Mouse (Mus musculus) olfactory bulb, adult 2 months (tissue): ENCODE measurements at regions not wholly inside any gene's neighbourhood (a gene's known extent, or its start where the extent isn't known, plus 50 kb on each side); places are given as distances from the start of the nearest gene placed in this dataset.

Source experiments
- H3K27ac ChIP-seq: fragments of 200-500 bp; 2 replicates; pipeline ENCODE4 v1.5.1; 2012; ENCODE audit warnings: low read depth, low read length; ENCODE audit not compliant: insufficient read depth
- H3K4me1 ChIP-seq: fragments of 200-500 bp; 2 replicates; pipeline ENCODE4 v1.6.1; 2012; ENCODE audit warnings: low read length; ENCODE audit not compliant: control insufficient read depth, insufficient read depth
- H3K4me3 ChIP-seq: fragments of 200-500 bp; 2 replicates; pipeline ENCODE4 v1.5.1; 2012; ENCODE audit warnings: mild to moderate bottlenecking, low read depth, low read length, moderate library complexity; ENCODE audit not compliant: insufficient read depth
- CTCF ChIP-seq: fragments of 200-500 bp; IDR thresholded peaks from 2 replicates; pipeline ENCODE4 v1.5.1; 2012; ENCODE audit warnings: low read depth, mild to moderate bottlenecking, low read length, moderate library complexity; ENCODE audit not compliant: insufficient read depth
- POLR2A ChIP-seq: fragments of 200-500 bp; IDR thresholded peaks from 2 replicates; pipeline ENCODE4 v1.6.1; 2012; ENCODE audit warnings: mild to moderate bottlenecking, low read depth, low read length, moderate library complexity; ENCODE audit not compliant: insufficient read depth
- WGBS: fragments of 180-500 bp; shearing (Covaris S2); methylation state at CpG from one replicate; pipeline ENCODE4 v1.1.7; 2018; 5-methylcytosine and 5-hydroxymethylcytosine counted together

DNA sequence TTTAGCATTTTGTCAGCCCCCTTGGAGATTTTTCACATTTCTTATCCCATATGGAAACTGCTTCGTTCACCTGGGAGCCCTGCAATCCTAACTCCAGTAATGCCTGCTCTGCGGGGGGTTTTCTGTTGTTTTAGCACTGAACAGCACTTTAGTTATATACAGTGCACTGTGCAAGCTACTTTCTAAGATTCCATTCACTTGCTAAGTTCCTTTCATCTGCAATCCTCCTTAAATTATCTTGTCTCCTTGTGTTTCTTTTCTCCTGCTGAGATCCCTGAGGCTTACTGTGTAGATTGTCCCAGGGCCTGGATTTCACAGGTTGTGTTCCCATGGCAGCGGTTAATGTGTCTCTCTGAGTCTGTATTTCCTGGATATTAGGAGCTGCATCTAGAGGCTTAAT is 173.3 kb upstream of the Elac2 start:
- WGBS: 78% methylated on average over 3 of the region's 3 CpGs
- no peak overlapping the region for H3K4me3 ChIP-seq
- 0 out of 2 replicates have a peak, but pooled peaks cover 2% of the 10 kb centered on the region for H3K4me1 ChIP-seq
- TF ChIP-seq POLR2A (no peak), CTCF (no peak)
- H3K27ac ChIP-seq: no peak overlapping the region

DNA sequence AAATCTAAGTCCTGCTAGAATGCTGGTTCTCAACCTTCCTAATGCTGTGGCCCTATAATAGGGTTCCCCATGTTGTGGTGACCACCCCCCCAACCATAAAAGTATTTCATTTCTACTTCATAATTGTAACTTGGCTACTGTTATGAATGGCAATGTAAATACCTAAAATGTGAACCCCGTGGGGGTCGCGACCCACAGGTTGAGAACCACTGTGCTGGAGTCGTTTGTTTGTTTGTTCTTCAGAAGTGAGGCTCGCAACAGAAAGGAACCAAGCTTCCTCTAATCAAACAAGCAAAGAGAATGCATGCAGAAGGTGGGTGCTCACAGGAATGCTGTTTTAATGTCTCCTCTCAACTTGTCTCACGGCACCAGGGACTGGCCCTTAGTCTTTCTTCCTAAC is 166.4 kb upstream of the Elac2 start:
- Histone ChIP-seq H3K4me3 (no peak overlapping the region), H3K27ac (no peak overlapping the region), H3K4me1 (no peaks in the 10 kb centered on the region)
- no peak for TF ChIP-seq POLR2A
- TF ChIP-seq CTCF: no peak
- 90% methylated on average over 6 of the region's 6 CpGs for WGBS

DNA sequence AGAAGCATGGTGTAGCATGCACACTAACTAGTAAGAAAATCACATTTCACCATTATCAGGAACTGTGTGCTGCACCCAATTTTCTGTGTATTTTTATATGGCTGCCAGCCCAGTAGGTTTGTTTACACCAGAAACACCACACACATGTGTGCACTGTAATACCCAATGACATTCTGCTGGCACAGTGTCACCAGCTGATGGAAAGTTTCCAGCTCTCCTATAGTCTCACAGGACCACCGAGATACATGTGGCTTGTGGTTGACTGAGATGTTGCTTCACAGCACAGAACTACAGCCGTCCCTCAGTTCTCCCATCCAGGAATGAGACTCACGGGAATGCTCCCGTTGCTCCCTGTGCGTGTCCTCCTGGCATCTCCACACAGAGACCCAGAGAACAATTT is 149.4 kb upstream of the Elac2 start:
- no peak for TF ChIP-seq POLR2A
- H3K4me1 ChIP-seq: no peaks in the 10 kb centered on the region
- WGBS: 71% methylated on average over 5 of the region's 5 CpGs
- no peak overlapping the region for H3K4me3 ChIP-seq
- H3K27ac ChIP-seq: no peak overlapping the region

DNA sequence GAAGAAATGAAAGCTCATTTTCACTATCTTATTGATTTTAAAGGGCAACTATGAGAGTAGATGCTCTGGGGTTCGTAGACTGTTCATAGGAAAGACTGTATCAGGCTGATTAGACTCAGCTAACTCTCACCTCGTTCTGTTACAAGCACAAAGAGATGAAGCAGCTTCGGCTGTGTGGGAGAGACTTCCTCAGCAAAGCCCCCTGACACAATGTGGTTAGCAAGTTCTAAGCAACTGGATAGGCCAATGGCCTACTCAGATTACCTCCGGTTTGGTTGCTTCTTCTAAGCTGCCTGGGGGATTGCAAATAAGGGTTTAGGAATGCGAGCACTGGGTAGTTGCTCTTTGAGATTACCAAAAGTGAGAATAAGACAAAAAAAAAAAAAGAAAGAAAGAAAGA is 146.4 kb upstream of the Elac2 start:
- Histone ChIP-seq H3K27ac (no peak overlapping the region), H3K4me1 (no peaks in the 10 kb centered on the region), H3K4me3 (no peak overlapping the region)
- TF ChIP-seq POLR2A (no peak), CTCF (no peak)
- 59% methylated on average over 5 of the region's 5 CpGs for WGBS

GRCm38 (mm10) chr11:64833786-64834185 is 145.1 kb upstream of the Elac2 start:
- TF ChIP-seq POLR2A: no peak
- no peak for TF ChIP-seq CTCF
- H3K4me3 ChIP-seq: no peak overlapping the region
- H3K4me1 ChIP-seq: no peaks in the 10 kb centered on the region
- H3K27ac ChIP-seq: no peak overlapping the region
- WGBS: 87% methylated on average over 3 of the region's 3 CpGs

GRCm38 (mm10) chr11:64836771-64837170 is 142.1 kb upstream of the Elac2 start:
- WGBS: 86% methylated on average over 8 of the region's 8 CpGs

DNA sequence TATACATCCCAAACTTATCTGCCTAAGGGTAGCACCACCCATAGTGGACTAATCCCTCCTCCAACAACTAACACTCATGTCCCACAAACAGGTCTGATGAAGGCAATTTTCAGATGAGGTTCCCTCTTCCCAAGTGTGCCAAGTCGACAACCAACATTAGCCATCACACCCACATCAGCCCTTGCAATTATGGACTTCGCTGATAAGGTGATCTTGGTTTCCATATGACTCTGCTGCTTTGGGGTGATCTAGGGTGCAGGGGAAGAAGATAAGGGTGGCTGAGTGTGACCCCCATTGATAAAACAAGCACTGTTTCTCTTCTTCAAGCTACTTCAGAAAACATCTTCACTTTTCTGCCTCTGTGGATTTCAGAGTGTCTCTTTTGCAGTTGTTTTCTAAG is 137.7 kb upstream of the Elac2 start:
- TF ChIP-seq POLR2A: no peak
- Histone ChIP-seq H3K4me1 (no peaks in the 10 kb centered on the region), H3K27ac (no peak overlapping the region), H3K4me3 (no peak overlapping the region)
- whole genome bisulfite sequencing: 99% methylated on average over 2 of the region's 2 CpGs

More at GRCm38 (mm10) chr11:64836771-64837170, 142.1 kb upstream of the Elac2 start:
- H3K4me3 ChIP-seq: no peak overlapping the region
- no peaks in the 10 kb centered on the region for H3K4me1 ChIP-seq
- H3K27ac ChIP-seq: no peak overlapping the region
- TF ChIP-seq POLR2A (no peak), CTCF (no peak)

DNA sequence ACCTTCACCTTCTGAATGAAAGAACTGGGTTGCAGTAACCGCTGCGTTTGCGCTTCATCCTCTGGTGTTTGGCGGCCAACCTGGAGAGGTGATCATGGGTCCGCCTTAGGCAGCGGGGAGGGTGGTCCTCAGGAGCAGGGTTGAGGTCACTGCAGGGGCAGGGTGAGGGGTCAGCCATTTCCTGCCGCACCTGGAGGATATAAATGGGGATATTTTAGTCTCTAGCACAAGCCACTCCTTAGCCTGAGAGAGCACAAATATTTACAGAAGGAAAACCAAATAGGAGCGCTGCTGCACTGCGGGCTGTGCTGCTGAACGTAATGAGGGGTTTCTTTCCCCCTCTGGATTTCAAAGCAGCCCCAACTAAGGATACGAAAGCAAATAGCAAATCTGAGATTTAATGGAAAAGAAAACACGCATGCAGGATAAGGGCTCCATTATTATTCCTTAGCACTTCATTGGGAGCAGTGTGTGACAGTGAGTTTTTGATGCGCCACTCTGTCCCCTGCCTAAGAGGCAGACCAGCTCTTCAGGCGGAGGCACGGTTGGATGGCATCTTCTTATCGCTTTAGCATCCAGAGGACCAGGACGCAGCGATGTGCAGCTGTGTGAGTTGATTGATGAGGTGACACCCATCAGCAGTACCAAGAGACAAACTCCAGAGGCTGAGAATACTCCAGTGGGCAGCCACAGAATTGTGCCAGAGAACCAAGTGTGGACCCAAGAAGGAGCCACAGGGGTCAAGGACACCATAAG is 135.9 kb upstream of the Elac2 start:
- no peak overlapping the region for H3K4me3 ChIP-seq
- H3K4me1 ChIP-seq: no peaks in the 10 kb centered on the region
- H3K27ac ChIP-seq: no peak overlapping the region
- TF ChIP-seq POLR2A (no peak), CTCF (no peak)
- 79% methylated on average over 18 of the region's 18 CpGs for WGBS

DNA sequence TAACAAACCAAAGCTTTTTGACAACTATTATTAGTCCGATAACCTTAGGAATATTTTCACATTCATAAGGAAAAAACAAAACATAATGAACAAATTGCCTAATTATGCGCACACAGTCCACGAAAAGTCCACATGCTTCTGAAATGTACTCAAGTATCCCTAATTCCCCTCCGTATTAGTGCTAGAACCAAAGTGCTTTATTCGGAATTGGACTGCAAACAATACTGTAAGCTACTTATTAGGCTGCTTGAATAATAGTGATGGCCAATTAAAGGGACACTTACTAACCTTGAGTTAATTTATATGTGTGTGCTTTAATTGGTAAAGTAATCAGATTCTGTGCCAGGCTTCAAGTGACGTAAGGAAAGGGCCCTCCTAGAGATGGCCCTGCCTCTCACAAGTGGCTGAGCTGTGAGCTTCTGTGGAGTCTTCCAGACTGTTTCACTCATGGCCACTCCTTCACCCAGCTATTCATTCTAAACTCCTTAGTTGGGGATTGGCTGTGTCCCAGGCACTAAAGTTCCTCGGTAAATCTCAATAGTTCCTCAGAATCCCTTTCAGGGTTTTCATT is 132.2 kb upstream of the Elac2 start:
- H3K4me3 ChIP-seq: no peak overlapping the region
- H3K27ac ChIP-seq: no peak overlapping the region
- 49% methylated on average over 7 of the region's 7 CpGs for WGBS
- TF ChIP-seq POLR2A (no peak), CTCF (no peak)
- H3K4me1 ChIP-seq: no peaks in the 10 kb centered on the region

DNA sequence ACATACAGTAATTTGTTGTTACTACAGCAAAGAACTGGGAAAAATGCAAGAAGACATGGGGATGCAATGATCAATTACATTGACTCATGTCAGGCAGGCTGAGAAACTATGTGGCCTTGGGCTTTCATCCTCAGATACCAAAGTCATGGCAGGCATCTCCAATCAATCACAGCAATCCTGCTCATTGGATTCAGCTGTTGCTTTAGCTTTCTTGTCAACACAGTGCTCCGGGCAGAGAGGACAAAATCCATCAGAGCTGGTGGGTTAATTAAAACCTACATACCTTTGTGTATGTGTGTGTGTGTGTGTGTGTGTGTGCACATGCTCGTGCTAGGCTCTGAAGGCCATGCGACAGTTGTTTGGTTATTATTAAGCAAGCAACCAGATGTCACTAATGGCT is 119.2 kb upstream of the Elac2 start:
- no peak overlapping the region for H3K4me3 ChIP-seq
- WGBS: 86% methylated on average over 3 of the region's 3 CpGs
- no peak overlapping the region for H3K27ac ChIP-seq
- TF ChIP-seq CTCF (no peak), POLR2A (no peak)
- no peaks in the 10 kb centered on the region for H3K4me1 ChIP-seq
